Mouse (Mus musculus) lung, embryonic 15.5 days (tissue): ENCODE measurements around the gene Hdac9. TPM values are rescaled to one million over a fixed set of nuclear protein-coding genes. Genes with fewer than 3 reads are reported as not detected.

Experiments used
- ATAC-seq: fragments of 200-750 bp; cut with Nextera tagmentation; 2 replicates; pipeline ENCODE4 v1.8.0; 2017; ENCODE audit warnings: moderate number of reproducible peaks, borderline replicate concordance; ENCODE audit not compliant: low FRiP score, low TSS enrichment; ENCODE audit errors: extremely low read depth
- H3K27ac ChIP-seq: fragments of 300-500 bp; sonication (generic); 2 replicates; pipeline ENCODE4 v1.5.1; 2015; ENCODE audit warnings: moderate library complexity, mild to moderate bottlenecking, inconsistent platforms
- H3K27me3 ChIP-seq: fragments of 300-500 bp; sonication (generic); 2 replicates; pipeline ENCODE4 v1.6.1; 2015; ENCODE audit warnings: inconsistent platforms
- H3K36me3 ChIP-seq: fragments of 300-500 bp; sonication (generic); 2 replicates; pipeline ENCODE4 v1.6.1; 2015; ENCODE audit warnings: inconsistent platforms
- H3K4me1 ChIP-seq: fragments of 300-500 bp; sonication (generic); 2 replicates; pipeline ENCODE4 v1.6.1; 2015; ENCODE audit warnings: inconsistent platforms
- H3K4me2 ChIP-seq: fragments of 300-500 bp; sonication (generic); 2 replicates; pipeline ENCODE4 v1.6.1; 2015; ENCODE audit warnings: inconsistent platforms, mild to moderate bottlenecking, moderate library complexity
- H3K4me3 ChIP-seq: fragments of 300-500 bp; sonication (generic); 2 replicates; pipeline ENCODE4 v1.5.1; 2015; ENCODE audit warnings: mild to moderate bottlenecking, inconsistent platforms
- H3K9ac ChIP-seq: fragments of 300-500 bp; sonication (generic); 2 replicates; pipeline ENCODE4 v1.6.1; 2015; ENCODE audit warnings: inconsistent platforms
- H3K9me3 ChIP-seq: fragments of 300-500 bp; sonication (generic); 2 replicates; pipeline ENCODE4 v1.6.1; 2016; ENCODE audit warnings: inconsistent platforms
- WGBS: fragments of 180-500 bp; shearing (Covaris S2); methylation state at CpG from one replicate; pipeline ENCODE4 v1.1.7; 2015; 5-methylcytosine and 5-hydroxymethylcytosine counted together
- polyA plus RNA-seq: library from polyadenylated mRNA; unstranded; fragments of >200 nt; fragmentation: Nextera tagmentation; extraction: Ambion mirVana; gene quantifications from 2 replicates; pipeline ENCODE4 v1.2.1, GENCODE M21; 2015

The Hdac9 gene
- polyA plus RNA-seq, 1 experiment from 2014 or later, result 7.5 TPM

GRCm38 (mm10) chr12:34248193-34249121 lies 668.4 kb downstream of the Hdac9 start:
- Histone ChIP-seq H3K4me3 (no peak overlapping the region), H3K4me2 (no peak overlapping the region), H3K9me3 (no peaks in the 10 kb centered on the region), H3K27ac (no peak overlapping the region), H3K27me3 (no peaks in the 10 kb centered on the region), H3K36me3 (no peaks in the 10 kb centered on the region), H3K9ac (no peak overlapping the region), H3K4me1 (no peaks in the 10 kb centered on the region)
- no peak; the same call in 1 of the 2 replicates for ATAC-seq
- 74% methylated on average over 18 of the region's 18 CpGs for WGBS

- 87% methylated on average over 3 of the region's 3 CpGs for WGBS
- no peak overlapping the region for H3K9ac ChIP-seq
- H3K27ac ChIP-seq, result no peak overlapping the region
- H3K9me3 ChIP-seq, result no peaks in the 10 kb centered on the region
- no peak overlapping the region for H3K4me3 ChIP-seq
- no peaks in the 10 kb centered on the region for H3K27me3 ChIP-seq
- ATAC-seq, result no peak
- H3K36me3 ChIP-seq, result no peaks in the 10 kb centered on the region
- H3K4me2 ChIP-seq, result no peak overlapping the region
- H3K4me1 ChIP-seq, result no peaks in the 10 kb centered on the region
These were observed 678.1 kb downstream of the Hdac9 start for GRCm38 (mm10) chr12:34238796-34239195.

- WGBS, result 69% methylated on average over 4 of the region's 4 CpGs
- Histone ChIP-seq H3K27me3 (no peaks in the 10 kb centered on the region), H3K4me2 (no peak overlapping the region), H3K4me1 (no peaks in the 10 kb centered on the region), H3K9ac (no peak overlapping the region), H3K27ac (no peak overlapping the region), H3K36me3 (no peaks in the 10 kb centered on the region), H3K4me3 (no peak overlapping the region), H3K9me3 (no peaks in the 10 kb centered on the region)
- ATAC-seq, result no peak
These were observed 685.2 kb downstream of the Hdac9 start for GRCm38 (mm10) chr12:34231621-34232150.

GRCm38 (mm10) chr12:34224505-34224904 lies 692.4 kb downstream of the Hdac9 start:
- Histone ChIP-seq H3K27me3 (no peaks in the 10 kb centered on the region), H3K4me3 (no peak overlapping the region), H3K27ac (no peak overlapping the region), H3K9ac (no peak overlapping the region), H3K9me3 (no peaks in the 10 kb centered on the region), H3K4me2 (no peak overlapping the region), H3K4me1 (no peaks in the 10 kb centered on the region), H3K36me3 (no peaks in the 10 kb centered on the region)
- no peak for ATAC-seq
- 12% methylated on average over 2 of the region's 2 CpGs for WGBS

GRCm38 (mm10) chr12:34221014-34221413 lies 695.9 kb downstream of the Hdac9 start:
- no peaks in the 10 kb centered on the region for H3K36me3 ChIP-seq
- no peaks in the 10 kb centered on the region for H3K27me3 ChIP-seq
- 69% methylated on average over 9 of the region's 9 CpGs for WGBS
- no peaks in the 10 kb centered on the region for H3K9me3 ChIP-seq
- no peak overlapping the region for H3K4me3 ChIP-seq
- H3K4me2 ChIP-seq, result no peak overlapping the region
- no peaks in the 10 kb centered on the region for H3K4me1 ChIP-seq
- H3K9ac ChIP-seq, result no peak overlapping the region
- no peak for ATAC-seq
- no peak overlapping the region for H3K27ac ChIP-seq

- Histone ChIP-seq H3K9ac (no peak overlapping the region), H3K4me2 (no peak overlapping the region), H3K27me3 (no peaks in the 10 kb centered on the region), H3K27ac (no peak overlapping the region), H3K36me3 (no peaks in the 10 kb centered on the region), H3K4me1 (no peaks in the 10 kb centered on the region), H3K4me3 (no peak overlapping the region), H3K9me3 (no peaks in the 10 kb centered on the region)
- ATAC-seq, result no peak
- WGBS, result 50% methylated on average over 9 of the region's 9 CpGs
These were observed 696.6 kb downstream of the Hdac9 start for GRCm38 (mm10) chr12:34220051-34220926.

GRCm38 (mm10) chr12:34218561-34218960 lies 698.3 kb downstream of the Hdac9 start:
- Histone ChIP-seq H3K27ac (no peak overlapping the region), H3K9ac (no peak overlapping the region), H3K4me1 (no peaks in the 10 kb centered on the region), H3K4me3 (no peak overlapping the region), H3K36me3 (no peaks in the 10 kb centered on the region), H3K9me3 (no peaks in the 10 kb centered on the region), H3K27me3 (no peaks in the 10 kb centered on the region), H3K4me2 (no peak overlapping the region)
- WGBS, result 88% methylated on average over 2 of the region's 2 CpGs
- ATAC-seq, result no peak

GRCm38 (mm10) chr12:34215023-34216020 lies 701.6 kb downstream of the Hdac9 start:
- Histone ChIP-seq H3K27ac (no peak overlapping the region), H3K4me2 (no peak overlapping the region), H3K9ac (no peak overlapping the region), H3K4me3 (no peak overlapping the region), H3K27me3 (no peaks in the 10 kb centered on the region), H3K9me3 (no peaks in the 10 kb centered on the region), H3K36me3 (no peaks in the 10 kb centered on the region), H3K4me1 (no peaks in the 10 kb centered on the region)
- WGBS, result 51% methylated on average over 17 of the region's 17 CpGs
- ATAC-seq, result no peak

- WGBS, result 49% methylated on average over 3 of the region's 3 CpGs
These were observed 704.7 kb downstream of the Hdac9 start for GRCm38 (mm10) chr12:34212162-34212561.

GRCm38 (mm10) chr12:34201471-34201870 lies 715.4 kb downstream of the Hdac9 start:
- H3K4me2 ChIP-seq, result no peak overlapping the region
- no peak for ATAC-seq
- no peaks in the 10 kb centered on the region for H3K27me3 ChIP-seq
- 79% methylated on average over 3 of the region's 3 CpGs for WGBS
- H3K27ac ChIP-seq, result no peak overlapping the region
- H3K4me1 ChIP-seq, result no peaks in the 10 kb centered on the region
- no peaks in the 10 kb centered on the region for H3K36me3 ChIP-seq
- H3K9ac ChIP-seq, result no peak overlapping the region
- H3K9me3 ChIP-seq, result no peaks in the 10 kb centered on the region
- no peak overlapping the region for H3K4me3 ChIP-seq

More at GRCm38 (mm10) chr12:34212162-34212561, 704.7 kb downstream of the Hdac9 start:
- H3K4me2 ChIP-seq, result no peak overlapping the region
- no peak overlapping the region for H3K27ac ChIP-seq
- H3K9ac ChIP-seq, result no peak overlapping the region
- H3K4me3 ChIP-seq, result no peak overlapping the region
- no peaks in the 10 kb centered on the region for H3K27me3 ChIP-seq
- H3K36me3 ChIP-seq, result no peaks in the 10 kb centered on the region
- ATAC-seq, result no peak
- H3K4me1 ChIP-seq, result no peaks in the 10 kb centered on the region
- H3K9me3 ChIP-seq, result no peaks in the 10 kb centered on the region

GRCm38 (mm10) chr12:34200030-34200446 lies 716.9 kb downstream of the Hdac9 start:
- H3K9ac ChIP-seq, result no peak overlapping the region
- no peaks in the 10 kb centered on the region for H3K4me1 ChIP-seq
- H3K4me3 ChIP-seq, result no peak overlapping the region
- H3K36me3 ChIP-seq, result no peaks in the 10 kb centered on the region
- H3K9me3 ChIP-seq, result no peaks in the 10 kb centered on the region
- H3K27me3 ChIP-seq, result no peaks in the 10 kb centered on the region
- WGBS, result 50% methylated on average over 4 of the region's 4 CpGs
- H3K27ac ChIP-seq, result no peak overlapping the region
- no peak overlapping the region for H3K4me2 ChIP-seq
- no peak for ATAC-seq
